Mouse (Mus musculus) intestine, embryonic 14.5 days (tissue): ENCODE measurements around the gene Peak1. TPM values are rescaled to one million over a fixed set of nuclear protein-coding genes. Genes with fewer than 3 reads are reported as not detected.

Source experiments
- ATAC-seq: fragments of 200-750 bp; cut with Nextera tagmentation; replicated peaks from 2 replicates; pipeline ENCODE4 v1.8.0; 2017; ENCODE audit warnings: low read depth, moderate number of reproducible peaks, moderate TSS enrichment, moderate library complexity; ENCODE audit not compliant: low FRiP score, low TSS enrichment
- DNase-seq: peaks from one replicate; pipeline ENCODE4 v3.0.0-alpha.2; 2018; ENCODE audit warnings: low spot score
- H3K27ac ChIP-seq: fragments of 300-500 bp; sonication (generic); 2 replicates; pipeline ENCODE4 v1.5.1; 2014; ENCODE audit warnings: low read depth, mild to moderate bottlenecking, control low read depth
- H3K27me3 ChIP-seq: fragments of 300-500 bp; sonication (generic); replicated peaks from 2 replicates; pipeline ENCODE4 v1.6.1; 2014; ENCODE audit warnings: low read length, control low read depth; ENCODE audit not compliant: control insufficient read depth, insufficient read depth
- H3K36me3 ChIP-seq: fragments of 300-500 bp; sonication (generic); 2 replicates; pipeline ENCODE4 v1.6.1; 2014; ENCODE audit warnings: low read length, control low read depth; ENCODE audit not compliant: control insufficient read depth, insufficient read depth
- H3K4me1 ChIP-seq: fragments of 300-500 bp; sonication (generic); replicated peaks from 2 replicates; pipeline ENCODE4 v1.6.1; 2014; ENCODE audit warnings: low read length, control low read depth, mixed read lengths; ENCODE audit not compliant: control insufficient read depth, insufficient read depth
- H3K4me2 ChIP-seq: fragments of 300-500 bp; sonication (generic); 2 replicates; pipeline ENCODE4 v1.6.1; 2014; ENCODE audit warnings: low read length
- H3K4me3 ChIP-seq: fragments of 300-500 bp; sonication (generic); 2 replicates; pipeline ENCODE4 v1.5.1; 2014; ENCODE audit warnings: low read depth, low read length, control low read depth, mixed read lengths
- H3K9ac ChIP-seq: fragments of 300-500 bp; sonication (generic); 2 replicates; pipeline ENCODE4 v1.6.1; 2014; ENCODE audit warnings: mild to moderate bottlenecking, low read length
- H3K9me3 ChIP-seq: fragments of 300-500 bp; sonication (generic); 2 replicates; pipeline ENCODE4 v1.6.1; 2016; ENCODE audit warnings: low read length, control low read depth; ENCODE audit not compliant: control insufficient read depth
- WGBS: fragments of 180-500 bp; shearing (Covaris S2); extraction: QIAGEN DNeasy Blood & Tissue Kit; methylation state at CpG from one replicate; pipeline ENCODE4 v1.1.7; 2014; 5-methylcytosine and 5-hydroxymethylcytosine counted together
- polyA plus RNA-seq: library from polyadenylated mRNA; unstranded; fragments of >200 nt; fragmentation: Nextera tagmentation; extraction: Ambion mirVana; gene quantifications from 2 replicates; pipeline ENCODE4 v1.2.1, GENCODE M21; 2014

The Peak1 gene
- polyA plus RNA-seq, 1 experiment from 2014 or later, result 15.8 TPM

DNA sequence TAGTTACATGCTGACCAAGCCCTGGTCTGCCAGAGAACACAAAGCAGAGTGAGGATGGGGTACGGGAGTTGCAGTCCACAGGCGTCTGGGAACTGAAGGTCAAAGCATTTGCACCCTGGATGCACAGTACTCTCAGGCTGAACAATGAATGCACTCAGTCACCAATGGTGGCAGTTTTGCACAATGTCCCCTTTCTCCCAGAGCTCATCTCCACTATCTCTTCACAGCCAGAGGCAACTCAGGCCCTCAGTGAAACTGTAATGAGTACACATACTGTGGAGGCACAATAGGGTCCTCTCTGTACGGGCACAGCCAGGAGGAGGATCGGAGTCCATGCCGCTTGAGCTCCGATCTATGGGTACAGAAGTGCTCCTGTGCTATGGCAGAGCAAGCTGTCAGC, 71.5 kb downstream of the Peak1 start:
- Histone ChIP-seq H3K4me3 (no peak overlapping the region), H3K9ac (no peak overlapping the region), H3K27ac (no peak overlapping the region), H3K27me3 (no peaks in the 10 kb centered on the region), H3K9me3 (no peaks in the 10 kb centered on the region), H3K36me3 (no peaks in the 10 kb centered on the region), H3K4me1 (no peaks in the 10 kb centered on the region), H3K4me2 (no peak overlapping the region)
- DNase-seq, result no peak
- ATAC-seq, result no peak
- 71% methylated on average over 6 of the region's 6 CpGs for WGBS

DNA sequence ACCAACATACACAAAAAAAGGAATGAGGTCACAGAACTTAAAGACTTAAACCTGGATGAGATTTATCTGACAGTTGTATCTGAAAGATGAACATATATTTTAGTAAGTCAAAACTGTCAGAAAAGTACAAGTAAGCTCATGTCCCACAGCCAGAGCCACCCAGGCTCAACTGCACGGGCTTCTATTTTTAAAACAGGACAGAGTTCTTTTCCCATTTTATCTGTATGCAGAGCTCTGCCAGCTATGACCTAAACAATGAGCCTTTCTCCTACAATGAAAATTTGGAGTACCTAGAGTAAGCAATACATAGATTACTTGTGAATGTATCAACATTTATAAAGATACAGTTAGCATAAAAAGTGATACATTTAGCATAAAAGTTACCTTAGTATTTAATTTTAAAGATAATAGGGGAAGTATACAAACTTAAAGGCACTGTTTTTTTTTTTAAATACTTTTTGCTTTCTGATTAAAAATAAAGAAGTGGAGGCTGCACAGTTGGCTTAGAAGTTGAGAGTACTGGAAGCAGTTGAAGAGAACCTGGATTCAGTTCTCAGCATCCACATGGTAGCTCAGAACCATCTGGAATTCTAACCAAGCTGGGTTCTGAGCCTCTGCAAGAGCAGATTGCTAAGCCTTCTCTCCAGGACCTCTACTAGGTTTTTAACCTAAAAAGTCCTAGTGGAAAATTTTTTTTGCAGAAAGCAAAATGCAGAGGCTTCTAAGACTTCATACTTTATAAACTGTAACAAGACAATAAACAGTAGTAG, 78.3 kb downstream of the Peak1 start:
- Histone ChIP-seq H3K27ac (no peak overlapping the region), H3K9ac (no peak overlapping the region), H3K4me2 (no peak overlapping the region), H3K27me3 (no peaks in the 10 kb centered on the region), H3K9me3 (no peaks in the 10 kb centered on the region), H3K36me3 (no peaks in the 10 kb centered on the region), H3K4me1 (no peaks in the 10 kb centered on the region), H3K4me3 (no peak overlapping the region)
- 60% methylated on average over 1 of the region's 1 CpGs for WGBS
- no peak for DNase-seq
- ATAC-seq, result no peak

DNA sequence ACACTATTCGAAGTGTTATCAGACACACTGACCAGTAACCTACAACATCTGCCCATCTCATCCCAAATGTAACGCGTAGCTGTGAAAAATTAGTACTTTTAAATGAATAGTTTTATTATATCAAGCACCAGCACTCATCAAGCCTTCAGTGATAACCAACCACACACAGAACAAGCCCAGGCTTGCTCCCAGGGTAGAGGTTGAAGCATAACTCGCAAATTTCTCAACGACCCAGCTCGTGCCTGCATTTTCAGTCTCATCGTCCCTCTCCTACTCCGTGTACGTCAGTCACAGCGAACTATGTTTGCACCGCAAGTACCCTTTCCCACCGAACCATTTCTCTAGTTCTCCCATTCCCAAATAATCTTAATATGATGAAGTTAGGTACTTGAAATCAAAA, 83.5 kb downstream of the Peak1 start:
- Histone ChIP-seq H3K4me3 (no peak overlapping the region), H3K36me3 (no peaks in the 10 kb centered on the region), H3K27me3 (no peaks in the 10 kb centered on the region), H3K4me1 (no peaks in the 10 kb centered on the region), H3K4me2 (no peak overlapping the region), H3K9ac (no peak overlapping the region), H3K9me3 (no peaks in the 10 kb centered on the region), H3K27ac (no peak overlapping the region)
- WGBS, result 90% methylated on average over 12 of the region's 12 CpGs
- DNase-seq (no peak), ATAC-seq (no peak)

DNA sequence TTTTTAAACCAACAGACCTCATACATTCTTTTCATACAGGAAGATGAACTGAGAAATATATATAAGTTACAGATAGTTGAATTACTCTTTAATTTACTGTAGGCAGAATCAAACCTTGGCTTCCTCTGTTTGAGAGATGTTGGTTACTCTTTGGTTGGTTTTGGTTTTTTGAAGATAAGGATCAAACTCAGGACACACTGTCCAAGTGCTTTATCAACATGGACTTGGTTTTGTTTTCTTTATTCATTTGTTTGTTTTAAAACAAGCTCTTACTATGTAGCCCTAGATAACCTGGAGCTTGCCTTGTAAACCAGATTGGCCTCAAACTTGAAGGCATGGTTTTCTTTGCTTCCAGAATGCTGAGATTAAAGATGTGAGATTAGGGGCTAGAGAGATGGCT, 85.1 kb downstream of the Peak1 start:
- no peak overlapping the region for H3K9ac ChIP-seq
- no peaks in the 10 kb centered on the region for H3K36me3 ChIP-seq
- no peak overlapping the region for H3K4me2 ChIP-seq
- no peak overlapping the region for H3K4me3 ChIP-seq
- no peaks in the 10 kb centered on the region for H3K4me1 ChIP-seq
- no peak for DNase-seq
- H3K27ac ChIP-seq, result no peak overlapping the region
- no peak for ATAC-seq
- no peaks in the 10 kb centered on the region for H3K27me3 ChIP-seq
- H3K9me3 ChIP-seq, result no peaks in the 10 kb centered on the region

DNA sequence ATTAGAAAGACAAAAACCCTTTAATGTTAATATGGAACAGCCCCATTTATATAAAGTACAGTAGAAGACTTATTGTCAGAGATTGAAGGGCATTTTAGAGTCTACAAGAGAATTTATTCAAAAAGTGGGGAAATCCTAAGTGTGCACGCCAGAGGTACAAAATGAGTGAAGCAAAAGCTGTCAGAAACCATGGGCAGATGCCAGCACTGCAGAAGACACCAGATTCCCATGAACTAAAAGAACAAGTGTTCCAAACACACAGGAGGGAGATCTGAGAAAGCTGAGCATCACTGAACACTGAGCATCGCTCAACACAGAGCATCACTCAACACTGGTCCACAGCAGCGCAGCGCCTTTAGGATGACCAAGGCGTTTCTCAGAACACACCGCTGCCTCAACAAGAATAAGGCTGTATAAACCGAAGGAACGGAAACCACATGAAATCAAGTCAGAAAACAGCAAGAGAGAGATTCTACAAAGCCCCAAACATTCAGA, 91.3 kb downstream of the Peak1 start:
- Histone ChIP-seq H3K27me3 (no peaks in the 10 kb centered on the region), H3K9ac (no peak overlapping the region), H3K27ac (no peak overlapping the region), H3K4me2 (no peak overlapping the region), H3K9me3 (no peaks in the 10 kb centered on the region), H3K4me3 (no peak overlapping the region), H3K36me3 (no peaks in the 10 kb centered on the region), H3K4me1 (no peaks in the 10 kb centered on the region)
- 96% methylated on average over 8 of the region's 8 CpGs for whole genome bisulfite sequencing
- ATAC-seq (no peak), DNase-seq (no peak)

DNA sequence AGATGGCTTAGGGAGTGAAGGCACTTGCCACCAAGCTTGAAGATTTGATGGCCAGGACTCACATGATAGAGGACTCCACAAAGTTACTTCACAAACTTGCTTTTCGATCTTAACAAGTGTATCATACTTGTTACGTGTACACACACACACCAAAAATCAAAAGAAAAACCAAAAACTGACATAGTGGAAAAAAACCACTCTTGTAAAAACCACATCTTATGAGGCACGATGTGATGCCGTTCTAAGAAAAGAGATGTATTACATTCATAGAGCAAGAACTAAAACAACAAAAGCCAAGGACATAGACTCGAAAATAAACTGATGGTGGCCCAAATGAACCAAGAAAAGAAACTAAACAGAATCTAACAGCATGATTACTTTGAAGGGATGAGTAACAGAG, 92.1 kb downstream of the Peak1 start:
- Histone ChIP-seq H3K4me1 (no peaks in the 10 kb centered on the region), H3K9ac (no peak overlapping the region), H3K9me3 (no peaks in the 10 kb centered on the region), H3K4me3 (no peak overlapping the region), H3K27ac (no peak overlapping the region), H3K36me3 (no peaks in the 10 kb centered on the region), H3K27me3 (no peaks in the 10 kb centered on the region), H3K4me2 (no peak overlapping the region)
- ATAC-seq (no peak), DNase-seq (no peak)
- WGBS, result 92% methylated on average over 5 of the region's 5 CpGs

DNA sequence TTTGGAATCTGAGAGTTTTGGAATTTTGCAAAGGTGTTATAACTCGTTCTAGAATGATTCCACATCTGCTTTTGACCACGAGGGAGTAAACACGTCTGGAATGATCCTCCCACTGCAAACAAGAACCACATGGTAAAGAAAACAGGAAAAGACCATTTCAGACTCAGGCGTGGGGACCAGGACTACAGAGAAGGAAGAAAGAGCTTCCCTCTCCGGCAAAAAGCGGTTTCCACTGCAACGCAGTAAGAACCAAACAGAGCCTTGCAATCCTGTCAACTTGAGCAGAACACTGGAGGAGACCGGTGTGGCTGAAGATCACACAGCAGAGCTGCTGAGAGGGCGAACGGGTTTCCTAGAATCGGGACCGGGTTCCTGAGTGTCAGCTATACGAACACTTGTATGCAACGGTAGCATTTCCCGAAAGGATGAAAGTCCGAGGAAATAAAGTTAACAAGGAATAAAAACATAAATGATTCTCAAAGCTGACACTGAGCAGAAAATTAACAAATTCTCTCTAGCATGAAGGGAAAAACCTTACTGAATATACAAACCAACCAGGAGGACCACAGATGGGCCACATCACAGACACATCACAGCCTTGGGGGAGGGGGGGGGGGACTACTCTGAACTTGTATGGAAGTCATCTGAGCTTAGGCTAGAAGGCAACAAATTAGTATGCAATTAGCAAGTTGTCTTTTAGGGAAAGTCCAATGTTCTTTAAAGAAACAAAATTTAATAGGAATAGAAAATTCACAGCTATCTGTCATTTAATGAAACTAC, 93.1 kb downstream of the Peak1 start:
- H3K4me1 ChIP-seq, result no peaks in the 10 kb centered on the region
- H3K9ac ChIP-seq, result no peak overlapping the region
- 36% methylated on average over 16 of the region's 16 CpGs for WGBS
- H3K4me3 ChIP-seq, result no peak overlapping the region
- no peaks in the 10 kb centered on the region for H3K36me3 ChIP-seq
- no peaks in the 10 kb centered on the region for H3K27me3 ChIP-seq
- DNase-seq (no peak), ATAC-seq (no peak)
- peak overlapping the region; percentile 71 for H3K27ac ChIP-seq
- H3K4me2 ChIP-seq, result peak overlapping the region; percentile 41
- no peaks in the 10 kb centered on the region for H3K9me3 ChIP-seq

DNA sequence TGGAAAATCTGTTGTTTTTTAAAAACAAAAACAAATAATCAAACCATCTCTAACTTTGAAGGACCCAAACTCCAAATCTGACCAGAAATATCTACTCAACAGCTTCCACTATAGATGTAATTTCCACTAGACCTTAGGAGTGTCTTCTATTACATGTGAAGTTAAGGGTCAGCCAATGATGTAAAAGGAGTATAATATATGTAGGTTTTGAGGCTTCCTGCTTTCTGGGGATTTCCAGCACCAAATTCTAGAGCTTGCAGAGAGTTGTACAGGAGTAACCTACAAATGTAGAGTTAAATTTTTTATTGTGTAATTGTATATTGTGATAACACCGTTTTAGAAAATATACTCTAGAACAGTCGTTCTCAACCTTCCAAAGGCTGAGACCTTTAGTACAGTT, 96.6 kb downstream of the Peak1 start:
- Histone ChIP-seq H3K4me2 (no peak overlapping the region), H3K36me3 (no peaks in the 10 kb centered on the region), H3K4me3 (no peak overlapping the region), H3K9ac (no peak overlapping the region), H3K27ac (no peak overlapping the region), H3K4me1 (no peaks in the 10 kb centered on the region), H3K27me3 (no peaks in the 10 kb centered on the region), H3K9me3 (peaks cover 4% of the 10 kb centered on the region; the same call in 1 of the 2 replicates)
- ATAC-seq (no peak), DNase-seq (no peak)
- WGBS, result 94% methylated on average over 2 of the region's 2 CpGs
